Mouse (Mus musculus) ES-E14 (cell line): Measurements from ENCODE around the gene Olfr654. TPM values are rescaled to one million over a fixed set of nuclear protein-coding genes. Genes with fewer than 3 reads are reported as not detected.

Source experiments
- DNase-seq: peaks from one replicate; pipeline ENCODE4 v3.0.0-alpha.2; 2013; ENCODE audit warnings: low read depth, low spot score
- H3K27ac ChIP-seq: 2 replicates; pipeline ENCODE4 v1.5.1; 2012; ENCODE audit warnings: low read depth, mild to moderate bottlenecking, low read length, moderate library complexity, mixed read lengths; ENCODE audit not compliant: poor library complexity, insufficient read depth, severe bottlenecking
- H3K36me3 ChIP-seq: 2 replicates; pipeline ENCODE4 v1.6.1; 2012; ENCODE audit warnings: mild to moderate bottlenecking, low read length, moderate library complexity, mixed read lengths; ENCODE audit not compliant: control insufficient read depth, poor library complexity, insufficient read depth, severe bottlenecking
- H3K4me1 ChIP-seq, 2 experiments: fragments of 150-350 bp in 1 of 2; sonication (generic) in 1 of 2; 2 replicates each; pipeline ENCODE4 v1.6.1; 2012; ENCODE audit warnings: low read length in 2 of 2, mild to moderate bottlenecking in 1 of 2, mixed read lengths in 1 of 2; ENCODE audit not compliant: control insufficient read depth in 2 of 2, insufficient read depth in 2 of 2, poor library complexity in 1 of 2
- H3K4me3 ChIP-seq, 2 experiments: fragments of 150-350 bp in 1 of 2; sonication (generic) in 1 of 2; 2 replicates each; pipeline ENCODE4 v1.5.1; 2012; ENCODE audit warnings: low read length in 2 of 2, low read depth in 1 of 2, mild to moderate bottlenecking in 1 of 2, mixed read lengths in 1 of 2; ENCODE audit not compliant: insufficient read depth in 1 of 2, poor library complexity in 1 of 2, severe bottlenecking in 1 of 2
- H3K9ac ChIP-seq: 2 replicates; pipeline ENCODE4 v1.6.1; 2012; ENCODE audit warnings: low read depth, mild to moderate bottlenecking, low read length, mixed read lengths; ENCODE audit not compliant: poor library complexity, insufficient read depth, severe bottlenecking
- H3K9me3 ChIP-seq: fragments of 150-350 bp; sonication (generic); 2 replicates; pipeline ENCODE4 v1.6.1; 2012; ENCODE audit warnings: low read depth, mild to moderate bottlenecking, low read length; ENCODE audit not compliant: control insufficient read depth, insufficient read depth
- CHD2 ChIP-seq: IDR thresholded peaks from 2 replicates; pipeline ENCODE4 v1.6.1; 2014; ENCODE audit warnings: mild to moderate bottlenecking, low read depth, low read length, inconsistent platforms
- HCFC1 ChIP-seq: IDR thresholded peaks from 2 replicates; pipeline ENCODE4 v1.6.1; 2012; ENCODE audit warnings: low read length, inconsistent platforms, borderline replicate concordance; ENCODE audit not compliant: insufficient read depth
- MAFK ChIP-seq: IDR thresholded peaks from 2 replicates; pipeline ENCODE4 v1.6.1; 2014; ENCODE audit warnings: mild to moderate bottlenecking, low read depth, low read length, inconsistent platforms; ENCODE audit not compliant: insufficient read depth
- ZC3H11A ChIP-seq: IDR thresholded peaks from 2 replicates; pipeline ENCODE4 v1.6.1; 2012; ENCODE audit warnings: low read depth, mild to moderate bottlenecking, inconsistent platforms, low read length, borderline replicate concordance
- ZNF384 ChIP-seq: IDR thresholded peaks from 2 replicates; pipeline ENCODE4 v1.6.1; 2012; ENCODE audit warnings: low read depth, low read length, inconsistent platforms
- in situ Hi-C, 2 experiments: fragments of 600-800 bp; cut with MboI; formaldehyde crosslinking; loops; one replicate each; pipeline ENCODE4 v1.15.1; 2025; ENCODE audit warnings: low sequenced_read_pairs in 2 of 2, inconsistent platforms in 1 of 2; ENCODE audit not compliant: unreplicated experiment in 2 of 2
- total RNA-seq: library from RNA; depleted of rRNA; stranded (reverse); fragments of 300-350 nt; gene quantifications from 2 replicates; pipeline ENCODE4 v1.2.3, GENCODE M21; 2012

The Olfr654 gene
- total RNA-seq, 1 experiment, result not detected

- TF ChIP-seq CHD2 (no peak), ZNF384 (no peak), ZC3H11A (no peak), MAFK (no peak), HCFC1 (no peak)
- no peaks in the 10 kb centered on the region for H3K4me1 ChIP-seq
- H3K27ac ChIP-seq, result no peak overlapping the region
- DNase-seq, result no peak
- H3K9me3 ChIP-seq, result no peaks in the 10 kb centered on the region
- no peak overlapping the region for H3K9ac ChIP-seq
- no peak overlapping the region for H3K4me3 ChIP-seq
- no peaks in the 10 kb centered on the region for H3K36me3 ChIP-seq
- in situ Hi-C loops, result no loop called here
These were observed 6.0 kb upstream of the Olfr654 start for GRCm38 (mm10) chr7:104580846-104581245.

GRCm38 (mm10) chr7:104581429-104581828 lies 5.4 kb upstream of the Olfr654 start:
- DNase-seq, result no peak
- no peak for TF ChIP-seq HCFC1
- TF ChIP-seq ZC3H11A, result no peak
- TF ChIP-seq MAFK, result no peak
- no peak for TF ChIP-seq CHD2
- no peak for TF ChIP-seq ZNF384
- Histone ChIP-seq H3K27ac (no peak overlapping the region), H3K4me3 (no peak overlapping the region), H3K36me3 (no peaks in the 10 kb centered on the region), H3K4me1 (no peaks in the 10 kb centered on the region), H3K9me3 (no peaks in the 10 kb centered on the region), H3K9ac (no peak overlapping the region)
- in situ Hi-C loops, result no loop called here

DNA sequence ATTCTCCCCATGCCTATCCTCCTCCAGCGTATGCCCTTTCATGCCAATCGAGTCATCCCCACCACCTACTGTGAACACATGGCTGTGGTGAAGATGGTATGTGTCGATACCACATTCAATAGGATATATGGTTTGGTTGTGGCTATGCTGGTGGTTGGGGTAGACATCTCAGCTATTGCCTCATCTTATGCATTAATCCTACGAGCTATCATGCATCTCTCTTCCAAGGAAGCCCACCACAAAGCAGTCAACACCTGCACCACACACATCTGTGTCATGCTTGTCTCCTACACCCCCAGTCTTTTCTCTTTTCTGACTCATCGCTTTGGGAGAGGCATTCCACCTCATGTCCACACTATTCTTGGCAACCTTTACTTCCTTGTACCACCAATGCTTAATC lies 1.4 kb downstream of the Olfr654 start:
- Histone ChIP-seq H3K27ac (no peak overlapping the region), H3K4me3 (no peak overlapping the region), H3K9ac (no peak overlapping the region), H3K9me3 (no peaks in the 10 kb centered on the region), H3K4me1 (no peaks in the 10 kb centered on the region), H3K36me3 (no peaks in the 10 kb centered on the region)
- in situ Hi-C loops, result no loop called here
- DNase-seq, result no peak
- TF ChIP-seq MAFK (no peak), ZNF384 (no peak), CHD2 (no peak), HCFC1 (no peak), ZC3H11A (no peak)

DNA sequence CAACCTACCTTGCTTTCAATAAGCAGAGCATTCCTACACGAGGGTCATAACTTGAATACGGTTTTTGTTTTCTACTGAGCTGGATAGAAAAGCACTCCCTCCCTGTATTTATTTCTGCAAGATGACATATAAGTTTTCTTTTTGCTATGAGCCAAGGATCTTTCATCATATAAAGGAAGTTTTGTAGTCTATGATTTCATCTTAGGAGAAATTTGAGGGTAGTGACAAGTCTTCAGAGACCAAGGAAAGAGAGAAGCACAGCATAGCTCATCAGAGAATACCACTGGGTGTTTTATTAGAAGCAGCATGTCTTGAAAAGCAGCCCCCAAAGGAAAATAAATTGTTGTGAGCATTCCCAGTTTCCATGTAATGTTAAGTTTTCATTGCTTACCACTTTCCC lies 14.9 kb downstream of the Olfr654 start, which contains the start of gene Olfr655:
Gene Olfr655, minus strand, starts transcription at position 101 of the 400 bp plus-strand sequence.
- in situ Hi-C loops, result loop anchor here in 1 of 2 experiments (25.0 kb wide), 1 partner anchor 414 kb away; the partner anchor contains the start of genes Olfr648 and Olfr649
- Histone ChIP-seq H3K27ac (no peak within 1 kb of the TSS), H3K36me3 (no peaks in the 10 kb centered on the region), H3K9ac (no peak within 1 kb of the TSS), H3K9me3 (no peaks in the 10 kb centered on the region), H3K4me3 (no peak within 1 kb of the TSS), H3K4me1 (no peaks in the 10 kb centered on the region)
- TF ChIP-seq MAFK (no peak), ZC3H11A (no peak), HCFC1 (no peak), ZNF384 (no peak), CHD2 (no peak)
- DNase-seq, result no peak

- in situ Hi-C loops, result loop anchor here in 1 of 2 experiments (25.0 kb wide), 1 partner anchor 416 kb away; the partner anchor contains the start of genes Olfr648 and Olfr649
- Histone ChIP-seq H3K9me3 (no peaks in the 10 kb centered on the region), H3K27ac (no peak overlapping the region), H3K4me1 (no peaks in the 10 kb centered on the region), H3K9ac (no peak overlapping the region), H3K4me3 (no peak overlapping the region), H3K36me3 (no peaks in the 10 kb centered on the region)
- no peak for TF ChIP-seq MAFK
- TF ChIP-seq CHD2, result no peak
- no peak for TF ChIP-seq ZNF384
- peak; percentile 72; the same call in 1 of the 2 replicates for TF ChIP-seq ZC3H11A
- peak; percentile 40 for DNase-seq
These were observed 16.3 kb downstream of the Olfr654 start for GRCm38 (mm10) chr7:104603173-104603572.
